Comparison of ENCODE assay signal across 22 mouse cellular contexts in genomic region chr11:81106949-81107348, GRCm38 (mm10).
"Had no signal": no experiment of that assay in that cellular context is flagged by ENCODE, and none has a peak within 500 bp of the region (broad histone marks: within the 10 kb centered on the region; RNA-seq: fewer than 3 reads in every experiment).

No protein-coding gene starts in this region.

- ATAC-seq: hindbrain, embryonic 16.5 days; hindbrain, postnatal 0 days; inflammation-experienced regulatory T-cells, adult 6 months; intestine, embryonic 15.5 days; intestine, embryonic 16.5 days; intestine, postnatal 0 days had no signal

- DNase-seq: heart, postnatal 10 days; heart, postnatal 14 days; heart, postnatal 36 days; heart, postnatal 4 days; kidney, adult 11 months; kidney, adult 18-20 months; kidney, adult 2 months; kidney, adult 8-10 months; kidney, adult 9 months; kidney, postnatal 10 days; kidney, postnatal 14 days; kidney, postnatal 25 days; kidney, postnatal 36 days; kidney, postnatal 4 days; layer of hippocampus, adult 9-11 months; layer of hippocampus, postnatal 36 days had no signal
